Mouse (Mus musculus): ENCODE results near the gene Epb41l3.

Epb41l3 gene

GRCm38 (mm10) chr17:69237172-69237571 lies 161.7 kb downstream of the Epb41l3 start:
- DNase-seq (ENCODE audit: low read depth, low spot score) = no peak

DNA sequence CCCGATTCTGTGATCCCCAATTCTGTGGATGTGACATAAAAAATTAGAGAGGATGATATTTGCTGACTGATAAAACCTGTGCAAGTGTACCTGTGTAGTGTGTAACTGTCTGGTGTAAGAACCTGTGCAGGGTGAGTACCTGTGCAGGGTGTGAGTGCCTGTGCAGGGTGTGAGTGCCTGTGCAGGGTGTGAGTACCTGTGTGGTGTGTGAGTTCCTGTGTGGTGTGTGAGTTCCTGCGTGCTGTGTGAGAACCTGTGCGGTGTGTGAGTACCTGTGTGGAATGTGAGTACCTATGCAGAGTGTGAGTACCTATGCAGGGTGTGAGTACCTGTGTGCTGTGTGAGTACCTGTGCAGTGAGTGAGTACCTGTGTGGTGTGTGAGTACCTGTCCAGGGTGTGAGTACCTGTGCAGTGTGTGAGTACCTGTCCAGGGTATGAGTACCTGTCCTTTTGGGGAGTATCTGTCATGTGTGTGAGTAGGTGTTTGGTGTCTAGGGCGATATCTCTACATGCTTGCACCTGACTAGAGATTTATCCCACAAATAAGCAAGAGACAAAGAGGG lies 163.4 kb downstream of the Epb41l3 start:
- no peak for DNase-seq (ENCODE audit: low read depth, low spot score)

DNA sequence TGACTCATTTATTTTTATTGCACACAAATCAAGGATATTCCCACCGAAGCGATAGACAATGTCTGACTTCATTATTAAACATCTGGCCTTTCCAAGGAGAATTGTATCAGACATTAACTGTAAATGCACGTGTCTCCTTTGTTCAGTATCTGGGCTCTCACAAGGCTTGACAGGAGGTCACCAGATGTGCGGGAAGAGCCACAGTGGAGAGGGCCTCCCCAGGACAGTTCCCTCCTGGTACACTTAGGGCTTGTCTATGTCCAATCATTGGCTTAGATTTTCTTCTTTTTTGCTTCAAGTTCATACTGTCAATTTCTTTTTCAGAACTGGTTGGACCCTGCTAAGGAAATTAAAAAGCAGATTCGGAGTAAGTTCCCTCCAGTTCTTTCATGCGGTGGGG lies 163.9 kb downstream of the Epb41l3 start:
- no peak for DNase-seq (ENCODE audit: low read depth, low spot score)

- DNase-seq (ENCODE audit: low read depth, low spot score) = peak; percentile 28
Observed at GRCm38 (mm10) chr17:69255834-69256233, 180.4 kb downstream of the Epb41l3 start.

- peak; percentile 53 for DNase-seq (ENCODE audit: low read depth, low spot score)
Observed at GRCm38 (mm10) chr17:69256441-69256840, 181.0 kb downstream of the Epb41l3 start.

DNA sequence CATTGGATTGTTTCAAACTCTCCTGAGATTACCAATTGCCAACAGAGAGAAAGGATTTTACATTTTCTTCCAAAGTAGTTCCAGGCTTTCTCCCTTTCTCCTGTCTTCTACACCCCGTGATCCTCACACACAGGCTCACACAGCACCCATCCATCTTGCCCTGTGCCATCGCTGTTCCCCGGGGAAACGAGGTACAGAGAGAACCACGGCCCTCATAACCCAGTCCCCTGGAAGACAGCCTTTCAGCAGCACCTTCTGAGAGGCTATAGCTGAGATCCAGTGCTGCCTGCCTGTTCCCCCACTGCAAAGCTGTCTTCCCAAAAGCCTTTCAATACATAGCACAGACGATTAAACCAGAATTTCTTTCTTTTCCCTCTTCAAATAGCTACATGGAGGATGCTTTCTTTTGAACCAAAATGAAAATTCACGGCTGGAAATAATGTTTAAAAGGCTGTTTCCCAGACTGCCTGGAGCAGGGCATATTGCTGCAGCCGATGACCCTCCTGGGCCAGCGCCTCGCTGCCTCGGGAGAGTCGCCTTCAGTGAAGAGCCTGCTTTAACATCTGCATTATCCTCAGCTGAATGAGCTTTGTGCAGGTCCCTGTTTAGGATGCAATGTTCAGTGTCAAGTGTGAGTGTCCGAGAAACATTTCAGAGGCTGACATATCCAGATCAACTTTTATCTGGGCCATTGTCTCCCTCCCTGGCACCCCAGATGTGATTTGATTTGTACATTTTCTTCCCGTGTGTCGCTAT lies 188.5 kb downstream of the Epb41l3 start:
- DNase-seq (ENCODE audit: low read depth, low spot score) = peak; percentile 28

GRCm38 (mm10) chr17:69265171-69265570 lies 189.7 kb downstream of the Epb41l3 start:
- DNase-seq (ENCODE audit: low read depth, low spot score) = no peak

- peak; percentile 63 for DNase-seq (ENCODE audit: low read depth, low spot score)
Observed at GRCm38 (mm10) chr17:69265759-69266463, 190.4 kb downstream of the Epb41l3 start.

DNA sequence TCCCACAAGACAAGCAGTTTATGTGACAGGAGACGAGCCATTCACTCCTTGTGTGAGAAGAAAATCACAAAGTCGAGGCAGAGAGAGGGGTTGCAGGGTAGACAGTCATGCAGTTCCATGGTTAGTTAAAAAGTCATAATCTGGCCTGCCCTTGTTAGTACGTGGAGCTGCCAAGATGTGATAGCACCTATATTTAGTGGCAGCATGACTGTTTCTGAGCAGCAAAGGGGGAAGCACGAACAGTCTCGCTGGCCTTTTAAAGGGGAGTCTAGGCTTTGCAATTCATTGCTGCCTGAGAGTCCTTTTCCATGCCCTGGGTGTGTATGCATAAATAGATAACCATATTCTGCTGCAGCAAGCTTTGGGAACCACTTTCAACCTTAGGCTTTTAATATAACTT lies 191.5 kb downstream of the Epb41l3 start:
- no peak for DNase-seq (ENCODE audit: low read depth, low spot score)

DNA sequence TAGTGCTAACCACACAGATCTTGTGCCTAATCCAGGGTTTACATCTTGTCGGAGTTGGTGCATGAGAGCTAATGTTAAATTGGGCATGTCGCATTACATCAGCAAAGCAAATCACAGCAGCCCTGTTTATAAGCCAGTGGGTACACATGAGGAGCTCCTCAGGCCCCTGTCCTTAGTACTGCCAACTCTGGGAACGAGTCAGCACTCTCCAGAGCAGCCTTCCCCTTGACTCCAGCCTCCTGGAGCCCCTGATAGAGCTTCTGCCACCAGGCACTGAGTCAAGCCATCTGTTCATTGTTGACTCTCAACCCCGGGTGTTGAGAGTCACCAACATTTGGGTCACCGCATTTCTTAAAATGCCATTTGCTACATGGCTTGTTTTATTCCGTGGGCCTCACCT lies 192.0 kb downstream of the Epb41l3 start:
- peak; percentile 96 for DNase-seq (ENCODE audit: low read depth, low spot score)

DNA sequence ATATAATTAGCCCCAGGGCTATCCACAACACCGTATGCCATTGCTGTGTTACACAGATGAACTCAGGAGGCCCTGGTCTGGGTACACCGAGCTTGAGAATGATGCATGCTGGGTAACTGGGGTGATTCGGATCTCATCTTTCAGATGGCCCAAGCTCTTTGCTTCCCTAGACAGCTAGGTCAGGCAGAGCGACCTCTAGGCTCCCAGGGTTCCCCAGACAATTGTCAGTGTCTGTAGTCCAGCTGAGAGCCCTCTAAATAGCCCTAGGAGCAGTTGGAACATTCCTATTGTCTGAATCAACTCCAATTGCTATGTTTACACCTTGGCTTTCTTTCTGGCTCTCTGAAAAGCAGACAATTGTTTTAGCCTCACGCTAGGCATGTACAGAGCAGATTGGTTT lies 201.9 kb downstream of the Epb41l3 start:
- no peak for DNase-seq (ENCODE audit: low read depth, low spot score)

- DNase-seq (ENCODE audit: low read depth, low spot score) = peak; percentile 53
Observed at GRCm38 (mm10) chr17:69284511-69284910, 209.0 kb downstream of the Epb41l3 start.

DNA sequence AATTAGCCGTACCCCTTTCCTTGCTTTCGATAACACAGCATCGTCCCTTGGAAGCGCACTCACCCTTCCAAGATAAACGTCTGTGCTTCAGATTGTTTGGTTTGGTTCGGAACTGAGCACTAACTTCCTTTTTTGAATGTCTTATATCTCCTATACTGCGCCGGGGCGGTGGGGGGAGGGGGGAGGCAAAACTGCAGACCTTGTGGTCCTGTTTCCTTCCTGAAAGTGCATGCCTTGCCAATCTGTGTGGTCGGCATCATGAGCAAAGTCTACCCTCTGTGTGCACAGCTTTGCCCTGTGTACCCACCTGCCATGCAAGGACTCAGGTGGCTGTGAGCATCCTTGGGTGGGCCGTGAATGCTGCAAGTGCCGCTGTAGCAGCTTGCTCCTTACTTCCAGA lies 212.6 kb downstream of the Epb41l3 start:
- no peak for DNase-seq (ENCODE audit: low read depth, low spot score)

GRCm38 (mm10) chr17:69290272-69290671 lies 214.8 kb downstream of the Epb41l3 start:
- no peak for DNase-seq (ENCODE audit: low read depth, low spot score)

DNA sequence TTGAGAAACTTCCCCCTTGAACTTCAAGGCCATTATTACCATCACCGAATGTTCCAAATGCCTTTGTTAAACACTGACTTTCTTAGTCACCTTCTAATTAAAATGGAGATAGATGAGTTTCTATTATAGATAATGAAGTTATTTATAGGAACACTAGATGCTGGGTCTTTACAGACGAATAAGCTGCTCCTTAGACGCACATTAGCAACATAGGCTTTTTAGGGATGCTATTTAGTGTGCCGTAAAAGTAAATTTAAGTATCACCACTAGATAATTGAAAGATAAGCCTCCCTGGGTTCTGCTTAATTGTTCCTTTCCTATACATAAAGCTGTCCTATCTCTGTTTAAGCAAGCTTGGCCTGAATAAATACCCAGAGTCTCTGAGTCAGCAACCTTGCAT lies 226.1 kb downstream of the Epb41l3 start:
- no peak for DNase-seq (ENCODE audit: low read depth, low spot score)

DNA sequence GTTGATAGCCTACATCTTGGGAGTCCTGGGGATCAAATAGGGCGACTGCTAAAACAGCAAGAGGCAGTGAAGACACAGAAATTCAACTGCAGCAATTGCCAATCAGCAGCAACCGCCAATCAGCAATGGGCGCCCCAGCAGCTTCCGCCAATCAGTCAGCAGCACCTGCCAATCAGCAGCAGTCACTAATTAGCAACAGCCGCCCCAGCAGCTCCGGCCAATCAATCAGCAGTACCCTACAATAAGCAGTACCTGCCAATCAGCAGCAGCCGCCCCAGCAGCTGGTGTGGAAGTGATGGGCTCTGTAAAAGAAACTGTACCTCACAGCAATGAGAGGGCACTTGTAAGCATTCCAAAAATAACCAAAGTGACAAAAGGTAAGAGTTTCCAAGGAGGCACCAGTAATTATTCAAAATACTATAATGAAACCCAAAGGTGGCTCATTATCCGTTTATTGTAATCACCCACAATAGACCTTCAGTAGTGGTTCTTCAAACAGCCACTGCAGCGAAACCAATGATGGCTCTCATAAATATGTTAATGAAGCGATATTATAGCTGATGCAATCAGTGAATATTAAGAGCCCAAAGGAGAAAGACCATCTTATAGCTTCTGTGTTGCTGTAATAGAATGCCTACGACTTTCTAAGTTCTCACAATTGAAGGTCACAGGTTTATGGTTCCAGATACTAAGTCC lies 228.2 kb downstream of the Epb41l3 start:
- DNase-seq (ENCODE audit: low read depth, low spot score) = peak; percentile 26

- DNase-seq (ENCODE audit: low read depth, low spot score) = no peak
Observed at GRCm38 (mm10) chr17:69307636-69308035, 232.2 kb downstream of the Epb41l3 start.

DNA sequence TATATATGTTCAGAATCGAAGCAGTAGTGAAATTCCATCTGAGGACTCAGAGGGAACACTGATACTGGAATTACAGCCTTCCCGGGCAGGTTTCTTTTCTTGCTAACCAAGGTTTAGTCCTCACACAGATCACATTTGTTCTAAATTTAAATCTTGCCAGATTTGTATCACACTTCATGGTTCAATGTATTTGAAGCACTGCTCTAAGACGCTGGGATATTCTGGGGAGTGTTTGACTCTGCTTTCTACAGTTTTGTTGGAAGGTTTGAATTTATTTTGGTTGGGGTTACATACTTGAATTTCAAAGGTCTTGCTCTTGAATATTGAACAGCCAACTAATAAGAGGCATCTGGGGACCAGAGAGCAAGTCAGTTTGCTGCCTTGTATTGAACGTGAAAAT lies 234.4 kb downstream of the Epb41l3 start:
- no peak for DNase-seq (ENCODE audit: low read depth, low spot score)

DNA sequence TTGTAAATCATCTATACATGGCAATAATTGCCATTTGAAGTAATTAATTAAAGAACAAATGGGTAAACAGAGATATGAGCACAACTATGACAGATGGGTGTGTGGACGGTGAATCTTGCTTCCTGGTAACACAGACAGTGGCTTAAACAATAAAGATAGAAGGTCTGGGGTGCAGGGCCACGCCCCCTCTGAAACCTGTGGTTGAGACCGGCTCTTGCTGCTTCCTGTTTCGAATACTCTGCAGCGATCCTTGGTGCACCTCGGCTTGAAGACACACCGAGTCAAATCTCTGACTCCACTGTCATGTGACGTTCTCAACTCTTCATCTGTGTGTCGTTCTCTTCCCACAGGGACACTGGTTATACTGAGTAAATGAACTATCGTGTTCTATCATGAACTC lies 245.0 kb downstream of the Epb41l3 start:
- no peak for DNase-seq (ENCODE audit: low read depth, low spot score)

GRCm38 (mm10) chr17:69322721-69323120 lies 247.2 kb downstream of the Epb41l3 start:
- DNase-seq (ENCODE audit: low read depth, low spot score) = no peak

Measured in brain, adult 2 months (tissue).